Mouse (Mus musculus) liver, adult 2 months (tissue): Measurements from ENCODE around the gene Slc39a1.

Experiments
- CTCF ChIP-seq: fragments of 200-500 bp; IDR thresholded peaks from 2 replicates; pipeline ENCODE4 v1.5.1; 2011; ENCODE audit warnings: low read depth, low read length, control low read depth
- POLR2A ChIP-seq: fragments of 200-500 bp; IDR thresholded peaks from 2 replicates; pipeline ENCODE4 v1.6.1; 2011; ENCODE audit warnings: low read length, control low read depth; ENCODE audit not compliant: insufficient read depth; ENCODE audit errors: extremely low read depth

GRCm38 (mm10) chr3:90293352-90294063 lies 45.5 kb downstream of the Slc39a1 start:
- TF ChIP-seq POLR2A (no peak), CTCF (no peak)
